Mouse (Mus musculus): Measurements from ENCODE around the gene Necap2.
A peak's percentile ranks its signal among the peaks of the same experiment; 100 is the strongest.

The Necap2 gene

DNA sequence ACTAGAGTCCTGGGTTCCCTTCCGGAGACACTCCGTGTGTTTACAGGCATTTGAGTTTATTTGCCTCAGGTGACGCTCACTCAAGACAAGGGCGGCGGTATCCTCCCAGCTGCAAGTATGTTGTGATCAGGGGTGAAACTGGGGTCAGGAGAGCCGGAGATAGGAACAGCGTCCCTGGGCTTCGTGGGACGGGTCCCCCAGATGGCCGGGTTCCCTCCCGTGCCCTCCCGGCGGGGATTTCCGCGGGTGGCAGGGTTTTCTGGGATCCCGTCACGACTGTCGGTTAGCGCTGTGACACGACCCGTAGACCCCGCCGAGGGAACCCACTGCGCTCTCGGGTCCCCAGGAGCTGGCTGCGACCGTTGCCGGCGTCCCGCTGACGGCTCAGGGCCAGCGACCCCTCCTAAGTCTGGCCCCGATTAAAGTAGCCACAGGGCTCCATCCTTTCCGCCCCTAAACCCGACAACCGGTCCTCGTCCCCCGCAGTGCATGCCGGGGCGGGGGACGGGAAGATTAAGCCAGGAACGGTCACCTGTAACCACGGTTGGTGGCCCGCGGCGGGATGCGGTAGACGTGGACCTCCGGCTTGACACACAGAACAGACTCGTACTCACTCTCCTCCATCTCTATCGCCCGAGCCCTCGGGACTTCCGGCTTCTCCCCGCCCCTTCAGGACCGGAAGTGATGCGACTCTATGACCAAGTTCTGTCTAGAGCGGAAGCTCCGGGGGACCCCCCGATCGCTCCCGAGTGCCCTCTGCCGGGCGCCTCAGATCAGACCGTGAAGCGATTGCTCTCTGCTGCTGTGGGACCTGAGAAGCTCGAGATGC is at the start of gene Necap2:
Gene Necap2, minus strand, starts transcription at position 677 of the 829 bp plus-strand sequence.
- DNase-seq = peak; percentile 90 to 91

DNA sequence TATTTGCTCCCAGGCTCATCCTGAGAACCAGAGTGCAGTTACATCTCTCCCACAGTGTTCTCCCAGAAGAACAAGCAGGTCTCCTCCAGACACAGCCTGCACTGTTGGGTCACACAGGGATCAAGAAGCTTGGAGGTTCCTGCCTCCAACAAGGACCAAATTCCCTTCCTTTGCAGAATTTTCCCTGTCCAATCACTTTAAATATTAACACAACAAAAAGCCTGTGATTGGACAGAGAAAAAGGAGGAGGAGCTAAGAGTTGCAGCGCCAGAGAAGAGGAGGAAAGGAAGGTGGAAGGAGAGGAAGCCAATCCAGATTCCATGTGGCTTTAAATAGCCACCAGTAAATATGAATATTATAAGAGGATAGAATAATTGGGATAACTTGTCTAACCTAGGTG is 44.9 kb upstream of the Necap2 start:
- DNase-seq = no peak

DNA sequence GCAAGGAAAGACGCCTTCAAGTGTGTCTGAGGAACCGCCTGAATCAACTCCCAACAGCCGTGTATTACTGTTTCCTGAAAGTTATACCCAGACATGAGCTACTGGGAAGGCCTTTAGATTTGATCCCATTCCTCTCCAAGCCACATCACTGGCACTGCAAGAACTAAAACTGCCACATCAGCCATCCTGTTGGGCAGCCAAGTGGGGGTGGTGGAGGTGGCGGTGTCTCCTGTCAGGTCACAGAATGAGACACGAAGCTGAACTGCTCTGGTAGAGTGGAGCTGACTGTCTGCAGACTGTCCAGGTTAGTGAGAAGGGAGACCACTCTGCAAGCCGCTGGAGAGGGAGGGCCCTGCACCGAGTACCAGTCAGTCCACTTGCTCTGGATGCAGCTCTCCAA is 44.5 kb upstream of the Necap2 start:
- no peak for DNase-seq

DNA sequence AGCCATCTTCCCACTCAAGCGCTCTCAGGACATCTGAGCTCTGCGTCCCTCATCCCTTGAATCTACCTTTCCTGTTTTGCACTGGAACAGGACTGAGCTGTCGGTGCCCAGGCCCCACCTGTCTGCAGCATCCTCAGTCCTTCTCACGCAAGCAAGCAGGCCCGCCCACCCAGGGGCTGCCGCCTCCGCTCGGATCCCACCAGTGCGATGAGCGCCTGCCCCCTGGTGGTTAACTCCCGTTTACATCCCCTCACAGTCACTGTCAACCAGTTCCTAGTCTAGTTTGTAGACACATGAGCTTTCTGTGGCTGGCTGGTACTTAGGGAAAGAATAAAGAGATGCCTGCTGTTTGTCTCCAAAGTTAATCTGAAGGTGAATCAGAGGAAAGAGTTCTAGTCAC is 42.5 kb upstream of the Necap2 start:
- no peak for DNase-seq

DNA sequence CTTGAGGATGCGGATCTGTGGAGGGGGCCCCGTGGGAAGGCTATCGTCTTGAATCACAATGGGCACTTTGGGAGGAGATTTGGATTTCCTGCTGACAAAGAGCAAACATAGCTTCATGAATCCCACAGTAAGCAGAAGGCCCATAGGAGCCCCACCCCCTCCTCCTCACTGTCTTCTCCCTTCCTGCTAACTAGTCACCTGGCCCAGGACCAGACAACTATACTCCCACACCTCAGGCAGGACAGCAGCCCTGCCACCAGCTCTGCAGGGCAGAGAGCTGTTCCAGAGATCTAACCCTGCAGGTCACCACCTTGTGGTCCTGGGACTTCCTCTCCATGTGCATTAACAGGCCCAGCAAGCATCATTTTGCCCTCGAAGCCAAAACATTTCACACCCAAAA is 40.5 kb upstream of the Necap2 start:
- no peak for DNase-seq

DNA sequence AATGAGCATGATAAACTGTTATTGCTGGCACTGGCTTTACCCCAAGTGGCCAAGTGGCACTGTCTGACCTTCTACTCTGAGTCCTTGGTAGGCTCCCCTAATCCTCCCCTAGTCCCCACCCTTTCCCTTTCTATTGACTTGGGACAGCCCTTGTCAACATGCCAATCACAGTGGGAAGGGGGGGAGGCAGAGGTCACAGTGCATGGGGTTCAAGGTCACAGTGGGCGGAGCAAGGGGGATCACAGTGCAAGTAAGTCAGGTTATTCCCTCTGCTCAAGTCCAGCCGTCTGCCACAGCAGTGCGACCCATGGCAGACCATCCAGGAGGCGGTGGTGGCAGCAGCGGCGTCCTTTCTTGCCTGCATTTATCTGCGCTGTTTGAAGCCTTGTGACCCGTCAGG is 37.2 kb upstream of the Necap2 start:
- no peak for DNase-seq

DNA sequence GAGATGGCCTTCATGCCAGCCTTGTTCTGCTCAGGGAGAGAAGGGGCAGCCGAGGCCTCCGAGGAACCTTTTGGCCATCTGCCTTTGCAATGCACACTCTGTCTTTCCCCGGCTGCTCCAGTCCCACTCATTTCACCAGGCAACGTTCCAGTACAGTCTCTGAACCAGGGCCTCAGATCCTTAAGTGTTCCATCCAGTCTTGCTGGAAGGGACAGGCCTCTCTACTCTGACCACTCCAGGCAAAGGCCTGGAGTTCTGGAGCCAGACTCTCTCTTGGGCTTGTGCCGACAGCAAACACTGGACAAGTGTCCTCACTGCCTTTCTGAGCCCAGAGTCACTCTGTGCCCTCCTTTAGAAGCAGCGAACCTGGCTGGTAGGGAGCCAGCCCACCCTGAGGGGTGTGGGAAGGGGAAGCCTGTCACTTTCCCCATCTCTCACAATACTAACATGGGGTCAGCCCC is 36.4 kb upstream of the Necap2 start:
- DNase-seq = no peak

DNA sequence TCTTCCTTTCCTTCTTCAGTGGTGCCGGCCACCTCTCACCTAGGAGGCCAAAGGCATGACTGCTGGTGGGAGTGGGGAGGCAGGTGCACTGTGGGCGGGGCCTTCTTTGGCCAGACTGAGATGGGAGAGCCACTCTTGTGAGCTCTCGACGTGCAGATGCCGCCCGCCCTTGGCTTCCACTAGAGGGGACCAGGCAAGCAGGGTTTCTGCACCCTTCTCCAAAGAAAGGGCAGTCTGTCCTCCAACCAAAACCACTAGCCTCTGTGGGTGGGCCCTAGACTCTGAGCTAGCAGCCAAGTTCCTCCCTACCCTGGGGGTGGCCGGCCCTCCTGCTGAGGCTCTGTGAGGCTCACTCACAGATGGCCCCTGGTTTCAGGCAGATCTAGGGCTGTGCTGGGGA is 35.7 kb upstream of the Necap2 start:
- no peak for DNase-seq

DNA sequence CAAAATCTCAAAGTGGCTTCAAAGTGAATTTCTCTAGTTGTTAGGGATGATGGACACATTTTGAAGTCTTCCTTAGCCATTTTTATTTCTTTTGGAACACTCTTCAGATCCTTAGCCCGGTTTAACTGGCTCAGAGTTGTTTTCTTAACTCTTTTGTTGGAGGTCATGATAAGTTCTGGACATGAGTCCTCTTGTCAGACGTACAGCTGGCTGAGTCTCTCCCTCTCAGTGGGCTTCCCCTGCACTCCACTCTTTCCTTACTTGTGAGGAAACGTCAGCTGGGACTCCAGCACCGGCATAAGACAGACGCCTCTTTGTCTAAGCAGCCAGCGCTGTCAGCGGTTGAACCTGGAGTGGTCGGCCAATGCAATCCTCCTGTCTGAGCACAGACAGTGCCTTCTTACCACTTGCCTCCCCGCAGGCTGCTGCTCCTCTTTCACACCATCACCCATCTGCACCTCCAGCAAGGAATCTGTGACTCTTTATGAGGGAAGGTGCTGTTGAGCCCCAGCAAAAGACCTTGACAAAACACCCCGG is 30.1 kb upstream of the Necap2 start:
- DNase-seq = no peak

DNA sequence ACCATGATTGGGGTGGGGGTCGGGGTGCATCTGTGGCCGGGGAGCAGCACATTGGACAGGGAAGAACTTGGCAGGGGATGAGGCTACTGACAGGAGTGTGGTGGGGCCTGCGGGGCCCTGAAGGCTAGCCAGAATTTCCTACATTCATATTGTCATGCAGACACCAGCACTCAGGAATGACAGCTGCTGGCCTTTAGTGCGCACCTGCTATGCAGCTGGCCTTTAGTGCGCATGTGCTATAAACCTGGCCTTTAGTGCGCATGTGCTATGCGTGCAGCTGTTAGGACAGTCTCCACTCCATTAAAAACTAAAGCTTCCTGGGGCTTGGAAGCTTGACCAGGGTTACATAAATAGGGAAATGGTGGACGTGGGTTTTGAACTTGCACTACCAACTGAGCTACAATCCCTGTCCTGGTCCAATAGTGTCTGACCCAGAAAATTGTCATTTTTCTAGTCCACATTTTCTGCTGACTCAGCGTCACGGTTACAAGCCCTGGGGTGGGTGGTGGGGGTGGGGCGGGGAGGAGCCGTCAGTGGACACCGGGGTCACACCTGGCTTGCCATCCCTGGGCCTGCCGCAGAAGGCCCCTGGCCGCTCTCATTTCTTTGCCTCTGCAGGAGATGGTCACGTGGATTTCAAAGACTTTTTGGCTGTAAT is 28.5 kb upstream of the Necap2 start:
- DNase-seq = no peak

DNA sequence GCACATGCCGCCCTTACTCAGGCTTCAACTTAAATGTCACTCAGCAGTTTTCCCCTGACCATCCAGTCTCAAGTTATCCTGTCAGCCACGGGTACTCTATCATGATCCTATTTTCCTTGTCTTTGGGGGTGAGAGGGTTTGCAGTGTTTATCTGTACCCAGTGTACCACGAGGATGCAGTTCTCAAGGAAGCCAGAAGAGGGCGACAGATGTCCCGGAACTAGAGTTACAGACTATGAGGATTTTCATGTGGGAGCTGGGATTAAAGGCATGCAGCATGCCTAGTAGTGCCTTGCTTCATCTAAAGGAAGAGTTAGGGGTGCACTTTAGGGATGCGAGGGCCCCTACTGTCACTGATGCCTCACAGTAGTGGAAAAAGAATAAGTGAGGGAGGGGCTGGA is 23.7 kb upstream of the Necap2 start:
- DNase-seq = no peak

DNA sequence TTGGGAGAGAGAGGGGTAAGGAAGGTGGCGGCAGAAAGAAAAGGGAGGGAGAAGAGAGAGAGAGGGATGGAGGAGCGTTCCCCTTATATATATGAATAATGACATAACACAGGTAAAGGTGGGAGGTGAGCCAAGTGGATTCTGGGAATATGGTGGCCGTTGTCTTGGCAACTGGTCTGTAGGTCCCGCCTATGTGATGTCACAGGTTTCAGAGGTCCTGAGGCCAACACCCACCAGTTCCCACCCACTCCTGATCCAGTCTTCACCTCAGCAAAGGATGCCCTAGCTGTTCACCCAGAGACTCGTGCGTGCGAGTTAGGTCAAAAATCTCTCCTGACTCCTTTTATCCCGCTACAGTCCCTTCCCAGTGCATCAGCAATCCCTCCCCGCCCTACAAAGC is 23.1 kb upstream of the Necap2 start:
- DNase-seq = no peak

DNA sequence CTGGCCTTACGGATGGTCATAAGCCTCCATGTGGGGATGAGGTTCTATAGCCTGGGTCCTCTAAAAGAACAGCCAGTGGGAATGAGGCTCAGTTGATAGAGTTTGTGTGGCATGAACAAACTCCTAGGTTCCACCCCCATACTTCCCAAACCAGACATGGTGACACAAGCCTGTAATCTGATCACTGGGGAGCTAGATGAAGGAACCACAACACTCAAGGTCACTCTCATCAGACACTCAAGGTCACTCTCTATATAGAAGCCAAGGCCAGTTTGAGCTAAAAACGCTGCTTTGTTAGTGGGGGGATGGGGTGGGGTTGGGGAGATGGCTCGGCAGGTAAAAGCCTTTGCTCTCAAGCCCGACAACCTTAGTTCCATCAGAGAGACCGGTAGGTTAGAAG is 21.8 kb upstream of the Necap2 start:
- no peak for DNase-seq

DNA sequence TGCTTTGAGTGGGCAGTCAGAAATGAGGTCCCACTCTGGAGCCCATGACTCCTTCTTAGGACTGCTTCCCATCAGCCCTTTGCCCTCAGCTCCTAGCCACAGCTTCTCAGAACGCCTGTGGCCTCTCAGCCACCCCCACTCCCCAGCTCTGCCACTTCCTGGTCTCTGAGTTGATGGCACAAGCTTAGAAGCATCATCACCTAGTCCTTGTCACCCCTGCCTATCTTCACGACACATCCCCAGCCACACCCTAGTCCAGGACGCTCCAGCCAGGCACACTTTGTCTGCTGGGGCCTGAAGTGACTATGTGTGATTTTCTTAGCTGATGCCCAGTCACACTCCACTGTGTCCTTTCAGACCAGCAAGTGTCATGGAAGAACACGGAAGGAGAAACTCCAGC is 20.8 kb upstream of the Necap2 start:
- no peak for DNase-seq

DNA sequence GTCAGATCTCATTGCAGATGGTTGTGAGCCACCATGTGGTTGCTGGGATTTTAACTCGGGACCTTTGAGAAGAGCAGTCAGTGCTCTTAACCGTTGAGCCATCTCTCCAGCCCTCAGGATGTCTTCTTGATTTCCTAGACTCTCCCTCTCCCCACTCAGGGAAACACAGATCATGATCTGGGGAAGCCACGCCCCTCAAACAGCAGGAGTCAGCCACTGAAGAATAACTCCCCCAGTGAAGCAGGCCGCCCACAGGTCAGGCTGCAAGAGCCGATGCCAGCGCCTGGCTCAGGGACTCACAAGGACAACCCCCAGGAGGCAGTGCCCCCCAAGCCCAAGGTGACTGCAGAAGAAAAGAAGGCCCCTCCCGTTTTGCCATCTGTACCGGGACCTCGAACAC is 18.6 kb upstream of the Necap2 start:
- DNase-seq = no peak

DNA sequence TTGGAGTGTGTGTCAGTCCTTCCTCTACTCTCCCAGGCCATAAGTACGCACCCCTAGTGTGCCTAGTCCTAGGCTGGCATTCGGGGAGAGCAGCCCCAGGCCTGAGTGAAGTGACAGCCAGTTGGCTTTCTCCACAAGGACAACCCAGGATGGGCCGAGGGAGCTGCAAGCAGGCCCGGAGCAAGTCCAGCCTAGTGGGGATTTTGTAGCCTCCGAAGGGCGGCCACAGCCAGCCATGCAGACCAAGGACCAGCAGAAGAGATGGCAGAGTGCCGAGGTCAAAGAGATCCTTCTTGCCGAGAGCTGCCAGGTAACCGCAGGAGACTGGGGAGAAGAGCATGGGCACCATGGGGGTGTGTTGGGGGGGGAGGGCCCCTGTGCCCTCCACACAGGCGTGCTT is 16.9 kb upstream of the Necap2 start:
- no peak for DNase-seq

DNA sequence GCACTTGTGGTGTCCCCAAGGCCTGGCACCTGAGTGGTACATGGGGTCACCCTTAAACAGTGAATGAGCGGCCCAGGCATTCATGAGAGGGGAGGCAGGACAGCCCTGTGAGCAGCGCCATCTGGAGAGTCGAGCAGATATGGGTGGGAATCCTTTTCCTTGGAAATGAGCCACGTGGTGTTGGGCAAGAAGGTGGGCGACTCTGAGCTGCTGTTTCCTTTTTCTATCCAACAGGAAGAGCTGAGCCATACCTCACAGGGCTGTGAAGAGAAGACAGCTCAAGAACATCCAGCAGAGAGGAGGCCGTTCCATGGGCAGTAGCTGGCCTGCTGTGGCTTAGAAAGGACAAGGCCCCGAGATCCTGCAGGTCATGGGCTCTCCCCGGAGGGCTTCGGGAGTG is 10.6 kb upstream of the Necap2 start:
- no peak for DNase-seq

DNA sequence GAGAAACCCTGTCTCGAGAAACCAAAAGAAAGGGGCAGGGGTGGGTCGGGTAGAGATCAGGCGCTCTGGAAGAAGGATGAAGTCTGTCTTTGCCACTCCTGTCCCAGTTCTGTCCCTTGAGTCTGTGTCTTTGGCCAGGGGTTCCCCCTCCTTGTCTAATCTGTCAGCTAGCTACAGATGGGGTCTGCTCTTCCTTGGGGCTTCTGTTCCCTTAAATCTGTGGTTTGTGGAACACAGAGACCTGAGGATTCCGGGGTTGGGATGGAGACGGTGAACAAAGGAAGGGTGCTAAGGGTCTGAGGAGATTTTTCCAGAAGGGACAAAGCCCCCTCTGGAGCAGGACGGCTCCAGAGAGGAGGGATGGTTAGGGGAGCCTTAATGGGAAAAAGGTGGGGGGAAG is 9.9 kb upstream of the Necap2 start, which contains the start of gene Spata21:
Gene Spata21, plus strand, starts transcription at position 301 of the 400 bp plus-strand sequence.
- DNase-seq = no peak

DNA sequence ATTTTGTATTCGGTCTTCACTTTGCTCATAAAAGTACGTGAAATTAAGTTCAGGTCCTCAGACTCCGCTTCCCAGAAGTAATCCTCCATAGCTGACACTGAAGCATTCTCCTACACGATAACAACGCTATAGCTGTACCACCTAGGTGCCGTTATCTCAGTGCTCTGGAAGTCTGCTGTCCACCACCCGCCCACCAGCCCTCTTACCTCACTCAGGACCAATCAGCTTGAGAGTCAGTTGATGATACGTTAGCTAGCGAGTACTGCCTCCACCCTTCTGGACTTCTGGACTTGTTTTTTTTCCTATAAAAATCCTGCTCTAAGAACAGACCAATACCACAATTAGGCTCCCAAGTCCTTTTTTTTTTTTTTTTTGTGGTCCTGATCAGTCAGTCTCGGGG is 8.7 kb upstream of the Necap2 start:
- no peak for DNase-seq

DNA sequence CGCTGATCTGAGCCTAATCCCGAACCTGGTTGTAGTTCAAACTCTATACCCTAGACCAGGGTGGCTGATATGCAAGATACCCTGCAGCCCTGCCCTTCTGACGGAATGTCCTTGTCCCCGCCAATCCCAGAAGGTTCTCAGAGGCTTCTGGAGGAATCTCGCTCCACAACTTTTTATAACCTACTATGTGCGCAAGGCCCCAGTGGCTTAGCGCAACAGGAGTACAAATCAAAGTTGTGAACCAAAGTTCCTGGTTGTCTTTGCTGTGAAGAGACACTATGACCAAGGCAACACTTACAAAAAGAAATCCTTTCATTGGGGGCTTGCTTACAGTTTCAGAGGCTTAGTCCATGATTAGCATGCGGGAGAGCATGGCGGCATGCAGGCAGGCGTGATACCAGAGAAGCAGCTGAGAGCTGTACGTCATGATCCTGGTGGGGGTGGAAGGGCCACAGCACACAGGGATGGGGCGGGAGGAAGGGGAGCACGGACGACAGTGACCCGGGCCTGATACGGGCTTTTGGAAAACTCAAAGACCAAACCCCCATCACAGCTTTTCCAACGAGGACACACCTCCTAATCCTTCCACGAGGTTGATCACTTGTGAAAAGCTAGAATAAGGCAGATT is 467 bp upstream of the Necap2 start:
- DNase-seq = no peak

DNA sequence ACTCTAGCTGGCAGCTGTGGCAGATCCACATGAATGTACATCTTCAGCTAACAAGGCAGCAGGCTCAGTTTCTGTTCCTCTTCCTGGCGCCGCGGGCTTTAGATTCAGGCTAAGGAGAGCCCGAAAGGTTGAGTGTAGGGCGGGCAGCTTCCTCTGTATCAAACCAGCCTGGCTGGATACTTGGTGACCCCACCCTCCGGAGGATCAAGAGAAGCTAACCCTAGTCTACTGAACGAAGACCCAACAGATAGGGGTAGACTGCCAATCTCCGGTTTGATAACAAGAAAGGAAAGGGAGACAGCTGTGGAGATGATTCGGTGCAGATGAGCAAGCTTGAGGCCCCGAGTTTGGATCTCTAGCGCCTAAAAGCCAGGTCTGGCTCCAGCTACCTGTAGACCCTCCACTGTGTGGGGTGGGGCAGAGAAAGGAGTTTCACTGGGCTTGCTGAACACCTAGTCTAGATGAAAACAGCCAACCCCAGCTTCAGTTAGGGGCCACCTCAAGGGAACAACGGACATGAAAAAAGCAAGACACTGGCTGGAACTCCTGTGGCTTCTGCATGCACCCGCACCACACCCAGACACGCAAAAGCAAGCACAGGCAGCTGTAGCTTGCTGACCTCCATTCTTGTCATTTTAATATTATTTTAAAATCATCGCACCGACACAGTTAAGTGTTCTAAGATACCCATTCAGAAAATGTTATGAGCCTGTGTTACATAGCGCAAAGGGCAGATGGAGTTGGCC is 1.2 kb downstream of the Necap2 start:
- no peak for DNase-seq

DNA sequence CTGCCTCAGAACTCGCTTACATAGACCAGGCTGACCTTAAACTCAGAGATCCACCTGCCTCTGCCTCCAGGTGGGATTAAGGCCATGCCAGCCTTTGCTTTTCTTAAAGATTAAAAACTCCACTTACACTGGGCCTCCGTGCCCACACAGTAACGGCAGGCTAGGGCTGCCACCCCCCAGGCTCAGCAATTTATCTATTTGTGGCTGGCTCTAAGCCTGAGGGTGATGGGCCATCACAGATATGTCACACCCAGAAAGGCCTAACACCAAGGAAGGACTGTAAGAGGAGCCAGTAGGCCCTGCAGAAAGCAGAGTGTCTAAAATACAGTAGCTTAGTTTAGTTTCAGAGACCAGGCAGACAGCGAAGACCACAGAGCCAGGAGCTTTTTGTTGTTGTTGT is 4.0 kb downstream of the Necap2 start:
- no peak for DNase-seq

DNA sequence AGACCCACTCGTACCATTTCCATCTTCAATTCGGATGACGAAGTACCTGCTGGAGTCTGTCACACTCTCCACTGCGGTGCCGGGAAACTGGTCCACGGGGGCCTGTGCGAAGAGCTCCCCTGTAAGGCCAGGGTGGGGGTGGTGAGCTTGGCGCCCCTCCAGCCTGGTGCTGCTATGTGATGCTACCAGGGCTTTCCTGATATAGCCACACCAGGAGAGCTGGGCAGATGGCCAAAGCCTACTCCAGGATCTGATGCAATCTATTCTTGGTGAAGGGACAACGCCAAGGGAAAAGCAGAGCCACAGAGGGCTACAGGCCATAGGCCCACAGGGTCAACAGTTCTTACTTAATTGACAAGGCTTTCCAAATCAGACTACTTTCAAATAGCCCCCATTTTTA is 4.5 kb downstream of the Necap2 start:
- no peak for DNase-seq
